Mouse (Mus musculus): Measurements from ENCODE around the gene Clasp1.

DNA sequence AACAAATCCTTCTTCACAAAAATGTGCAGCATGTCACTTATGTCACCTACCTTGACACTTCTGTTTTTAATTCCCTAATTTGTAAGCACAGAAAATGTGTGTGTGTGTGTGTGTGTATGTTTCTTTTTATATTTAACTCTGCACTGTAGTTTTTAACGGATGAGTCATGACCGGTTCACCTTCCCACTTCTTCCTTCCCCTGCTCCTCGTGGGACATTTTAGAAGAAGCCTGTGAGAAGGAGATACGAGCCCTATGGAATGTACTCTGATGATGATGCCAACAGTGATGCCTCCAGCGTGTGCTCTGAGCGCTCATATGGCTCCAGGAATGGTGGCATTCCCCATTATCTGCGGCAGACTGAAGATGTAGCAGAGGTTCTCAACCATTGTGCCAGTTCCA is 154.0 kb downstream of the Clasp1 start:
- no peak for TF ChIP-seq CTCF (IDR thresholded peaks at IDR 0.05; ENCODE audit: insufficient read depth, low read depth, low read length)
- TF ChIP-seq POLR2A (IDR thresholded peaks at IDR 0.05; ENCODE audit: insufficient read depth, low read depth, low read length): no peak

Data from olfactory bulb, adult 2 months (tissue).